Mouse (Mus musculus): ENCODE data around the gene Ethe1. TPM values are rescaled to one million over a fixed set of nuclear protein-coding genes. Genes with fewer than 3 reads are reported as not detected.
"Not testable (repeated sequence)": the region's sequence is repeated elsewhere in the genome, so short reads cannot be mapped to it uniquely, and the experiment has no call there.

Ethe1 gene
- polyA plus RNA-seq, 1 experiment from 2014 or later, result 17.6 TPM

DNA sequence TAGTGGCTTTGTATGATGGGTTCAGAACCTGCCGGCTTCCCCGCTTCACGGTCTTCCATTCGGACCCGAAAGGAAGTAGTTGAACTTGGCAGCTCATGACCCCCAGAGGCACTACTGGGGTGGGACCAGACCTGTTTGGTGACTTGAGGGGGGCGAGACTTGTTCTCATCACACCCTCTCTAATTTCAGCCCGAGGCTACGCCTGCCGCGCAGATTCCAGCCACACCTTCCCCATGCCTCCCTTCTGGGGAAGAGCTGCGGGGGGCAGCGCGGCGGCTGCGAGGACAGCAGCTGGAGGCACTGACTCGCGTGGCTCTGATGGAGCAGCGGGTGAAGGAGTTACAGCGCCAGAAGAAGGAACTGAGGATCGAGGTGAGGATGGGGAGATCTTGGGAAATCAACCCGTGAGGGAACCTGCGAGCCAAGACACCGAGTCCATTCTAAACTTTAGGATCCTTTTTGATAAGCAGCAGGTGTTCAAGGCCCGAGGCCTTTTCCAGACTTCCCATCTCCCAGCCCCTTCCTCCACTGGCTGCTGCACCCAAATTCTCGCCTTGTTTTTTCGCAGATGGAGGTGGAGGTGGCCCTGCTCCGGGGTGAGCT is 25.1 kb downstream of the Ethe1 start:
- 4% methylated on average over 27 of the region's 27 CpGs for WGBS
- H3K4me3 ChIP-seq, result peak overlapping the region; percentile 21
- H3K27ac ChIP-seq (ENCODE audit: poor library complexity, severe bottlenecking), result no peak overlapping the region
- peak overlapping the region; percentile 46 for H3K4me2 ChIP-seq
- H3K27me3 ChIP-seq (replicated peaks), result peaks cover 68% of the 10 kb centered on the region
- H3K9ac ChIP-seq, result no peak overlapping the region; the same call in 1 of the 2 replicates
- ATAC-seq (ENCODE audit: insufficient number of reproducible peaks, low FRiP score), result no peak
- H3K4me1 ChIP-seq (replicated peaks), result peaks cover 23% of the 10 kb centered on the region
- no peaks in the 10 kb centered on the region for H3K36me3 ChIP-seq
- H3K9me3 ChIP-seq (replicated peaks), result peaks cover 4% of the 10 kb centered on the region; the same call in 1 of the 2 replicates

DNA sequence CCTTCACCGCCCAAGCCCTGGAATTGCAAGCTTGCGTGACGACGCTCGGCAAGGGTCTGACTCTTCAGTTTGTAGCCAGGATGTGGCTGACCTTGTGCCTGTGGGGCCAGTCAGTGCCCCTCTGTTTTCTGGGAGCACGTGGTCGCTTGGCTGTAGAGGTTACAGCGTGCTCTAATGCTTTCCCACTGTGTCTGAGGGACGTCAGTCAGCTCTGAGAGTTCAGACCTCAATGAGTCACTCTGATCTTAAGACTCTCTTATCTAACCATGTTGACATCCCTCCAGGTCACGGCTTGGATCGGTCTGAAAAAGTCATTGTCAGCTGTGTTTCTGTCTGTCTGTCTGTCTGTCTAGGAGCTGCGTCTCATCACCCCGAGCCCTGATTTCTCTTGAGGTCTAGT is 27.5 kb downstream of the Ethe1 start:
- peaks cover 72% of the 10 kb centered on the region for H3K27me3 ChIP-seq (replicated peaks)
- no peaks in the 10 kb centered on the region for H3K36me3 ChIP-seq
- no peak for ATAC-seq (ENCODE audit: insufficient number of reproducible peaks, low FRiP score)
- H3K27ac ChIP-seq (ENCODE audit: poor library complexity, severe bottlenecking), result no peak overlapping the region
- H3K9ac ChIP-seq, result no peak overlapping the region
- H3K4me2 ChIP-seq, result no peak overlapping the region
- peaks cover 2% of the 10 kb centered on the region; the same call in 1 of the 2 replicates for H3K9me3 ChIP-seq (replicated peaks)
- 61% methylated on average over 13 of the region's 13 CpGs for WGBS
- H3K4me1 ChIP-seq (replicated peaks), result peaks cover 23% of the 10 kb centered on the region
- H3K4me3 ChIP-seq, result no peak overlapping the region

DNA sequence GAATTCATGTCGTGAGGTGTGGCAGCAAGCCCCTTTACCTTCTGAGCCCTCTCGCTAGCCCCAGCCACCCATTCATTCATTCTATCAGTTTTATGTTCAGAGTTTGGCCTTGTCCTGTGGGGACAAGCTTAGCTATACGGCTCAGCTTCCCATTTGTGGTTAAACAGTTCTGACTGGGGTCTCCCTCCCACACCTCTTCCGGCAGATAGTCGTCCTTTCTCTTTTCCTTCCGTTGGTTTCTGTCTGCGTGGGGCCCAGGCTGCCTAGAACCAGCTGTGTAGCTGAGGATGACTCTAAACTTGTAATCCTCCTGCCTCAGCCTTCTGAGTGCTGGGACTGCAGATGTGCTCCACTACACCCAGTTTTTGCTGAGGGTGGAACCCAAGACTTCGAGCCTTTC is 30.4 kb downstream of the Ethe1 start:
- WGBS, result 63% methylated on average over 8 of the region's 8 CpGs
- ATAC-seq (ENCODE audit: insufficient number of reproducible peaks, low FRiP score), result no peak
- H3K9me3 ChIP-seq (replicated peaks), result peaks cover 10% of the 10 kb centered on the region; the same call in 1 of the 2 replicates

DNA sequence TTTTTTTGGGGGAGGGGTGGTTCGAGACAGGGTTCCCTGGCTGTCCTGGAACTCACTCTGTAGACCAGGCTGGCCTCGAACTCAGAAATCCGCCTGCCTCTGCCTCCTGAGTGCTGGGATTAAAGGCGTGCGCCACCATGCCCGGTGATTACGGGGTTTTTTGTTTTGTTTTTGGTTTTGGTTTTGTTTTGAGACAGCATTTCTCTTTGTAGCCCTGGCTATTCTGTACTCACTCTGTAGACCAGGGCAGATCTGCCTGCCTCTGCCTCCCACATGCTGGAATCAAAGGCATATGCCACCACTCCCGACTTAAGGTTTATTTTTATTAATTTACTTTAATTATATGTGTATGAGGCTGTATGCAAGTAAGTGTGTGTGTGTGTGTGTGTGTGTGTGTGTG is 31.0 kb downstream of the Ethe1 start:
- ATAC-seq (ENCODE audit: insufficient number of reproducible peaks, low FRiP score); H3K4me3 ChIP-seq; H3K4me2 ChIP-seq; H3K9ac ChIP-seq; H3K36me3 ChIP-seq; H3K4me1 ChIP-seq (replicated peaks); H3K9me3 ChIP-seq (replicated peaks); H3K27ac ChIP-seq (ENCODE audit: poor library complexity, severe bottlenecking): not testable (repeated sequence)
- WGBS, result 88% methylated on average over 8 of the region's 8 CpGs
- peaks cover 41% of the 10 kb centered on the region for H3K27me3 ChIP-seq (replicated peaks)

More for the DNA sequence above, 30.4 kb downstream of the Ethe1 start:
- no peak overlapping the region for H3K4me2 ChIP-seq
- no peaks in the 10 kb centered on the region for H3K4me1 ChIP-seq (replicated peaks)
- H3K4me3 ChIP-seq, result no peak overlapping the region
- no peak overlapping the region for H3K27ac ChIP-seq (ENCODE audit: poor library complexity, severe bottlenecking)
- no peak overlapping the region for H3K9ac ChIP-seq
- H3K36me3 ChIP-seq, result no peaks in the 10 kb centered on the region
- peaks cover 47% of the 10 kb centered on the region for H3K27me3 ChIP-seq (replicated peaks)

DNA sequence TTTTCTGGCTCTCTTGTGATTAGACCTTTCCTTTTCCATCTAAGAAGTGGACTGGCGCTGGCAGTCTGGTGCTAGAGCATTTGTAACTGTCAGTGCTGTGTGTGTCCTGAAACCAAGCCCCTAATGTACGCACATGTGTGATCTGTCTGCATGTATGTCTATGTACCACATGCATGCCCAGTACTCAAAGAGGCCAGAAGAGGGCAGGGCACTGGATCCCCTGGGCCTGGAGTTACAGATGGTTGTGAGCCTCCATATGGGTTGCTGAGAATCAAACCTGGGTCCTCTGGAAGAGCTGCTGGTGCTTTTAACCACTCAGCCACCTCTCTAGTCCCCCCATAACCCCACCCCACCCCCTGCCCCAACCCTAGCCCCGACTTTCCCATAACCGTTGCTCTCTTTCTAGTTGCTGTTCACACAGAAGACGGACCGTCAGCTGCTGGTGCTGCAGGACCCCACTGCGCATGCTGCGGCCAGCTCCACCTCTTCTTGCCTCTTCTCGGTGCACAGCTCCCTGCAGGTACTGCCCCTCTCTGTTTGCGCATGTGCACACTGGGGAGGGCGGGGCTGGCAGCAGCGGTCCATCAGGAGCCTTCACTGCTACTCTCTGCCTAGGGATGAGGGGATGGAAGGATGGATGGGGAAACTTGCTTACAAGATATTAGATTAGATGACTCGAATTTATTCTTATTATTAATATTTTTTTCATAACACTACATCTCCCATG is 32.5 kb downstream of the Ethe1 start:
- Histone ChIP-seq H3K4me1 (replicated peaks) (no peaks in the 10 kb centered on the region), H3K4me2 (no peak overlapping the region), H3K9me3 (replicated peaks) (peaks cover 10% of the 10 kb centered on the region; the same call in 1 of the 2 replicates), H3K9ac (no peak overlapping the region), H3K36me3 (no peaks in the 10 kb centered on the region), H3K27ac (ENCODE audit: poor library complexity, severe bottlenecking) (no peak overlapping the region), H3K27me3 (replicated peaks) (peaks cover 37% of the 10 kb centered on the region), H3K4me3 (no peak overlapping the region)
- 44% methylated on average over 13 of the region's 13 CpGs for WGBS
- ATAC-seq (ENCODE audit: insufficient number of reproducible peaks, low FRiP score), result no peak

DNA sequence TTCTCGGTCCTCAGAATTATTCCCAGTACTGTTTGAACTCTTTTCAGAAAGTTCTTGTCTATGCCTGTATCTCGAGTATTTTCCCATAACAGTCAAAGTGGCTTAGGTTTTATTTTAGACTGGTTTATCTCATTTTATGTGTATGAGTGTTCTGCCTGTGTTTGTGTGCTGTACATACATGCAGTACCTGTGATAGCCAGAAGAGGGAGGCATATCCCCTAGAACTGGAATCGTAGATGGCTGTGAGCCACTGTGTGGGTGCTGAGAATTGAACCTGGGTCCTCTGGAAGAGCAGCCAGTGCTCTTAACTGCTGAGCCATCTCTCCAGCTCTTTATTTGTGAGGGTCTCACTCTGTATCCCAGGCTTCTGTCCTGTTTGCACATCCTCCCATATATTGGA is 33.9 kb downstream of the Ethe1 start:
- H3K36me3 ChIP-seq, result no peaks in the 10 kb centered on the region
- no peak overlapping the region for H3K9ac ChIP-seq
- ATAC-seq (ENCODE audit: insufficient number of reproducible peaks, low FRiP score), result no peak
- no peak overlapping the region for H3K4me2 ChIP-seq
- 80% methylated on average over 3 of the region's 3 CpGs for whole genome bisulfite sequencing
- H3K9me3 ChIP-seq (replicated peaks), result peaks cover 10% of the 10 kb centered on the region; the same call in 1 of the 2 replicates
- H3K27me3 ChIP-seq (replicated peaks), result peaks cover 39% of the 10 kb centered on the region
- H3K4me3 ChIP-seq, result no peak overlapping the region
- H3K27ac ChIP-seq (ENCODE audit: poor library complexity, severe bottlenecking), result no peak overlapping the region
- H3K4me1 ChIP-seq (replicated peaks), result no peaks in the 10 kb centered on the region

DNA sequence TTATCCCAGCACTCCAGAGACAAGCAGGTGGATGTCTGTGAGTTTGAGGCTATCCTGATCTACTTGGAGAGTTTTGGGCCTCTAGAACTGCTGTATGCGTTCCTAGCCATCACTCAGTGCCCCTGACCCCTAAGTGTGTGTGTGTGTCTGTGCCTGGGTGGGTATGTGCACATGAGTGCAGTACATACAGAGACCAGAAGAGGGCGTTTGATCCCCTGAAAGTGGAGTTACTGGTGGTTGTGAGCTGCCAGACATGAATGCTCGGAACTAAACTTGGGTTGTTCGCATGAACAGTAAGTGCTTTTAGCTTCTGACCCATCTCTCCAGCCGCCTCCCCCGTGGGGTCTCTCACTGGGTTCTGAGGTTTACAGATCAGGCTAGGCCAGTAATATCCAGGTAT is 35.6 kb downstream of the Ethe1 start:
- no peak; the same call in 1 of the 2 replicates for ATAC-seq (ENCODE audit: insufficient number of reproducible peaks, low FRiP score)
- no peak overlapping the region for H3K4me2 ChIP-seq
- no peaks in the 10 kb centered on the region for H3K36me3 ChIP-seq
- no peaks in the 10 kb centered on the region for H3K4me1 ChIP-seq (replicated peaks)
- H3K9me3 ChIP-seq (replicated peaks), result peaks cover 10% of the 10 kb centered on the region; the same call in 1 of the 2 replicates
- no peak overlapping the region for H3K27ac ChIP-seq (ENCODE audit: poor library complexity, severe bottlenecking)
- WGBS, result 74% methylated on average over 6 of the region's 6 CpGs
- H3K27me3 ChIP-seq (replicated peaks), result peaks cover 39% of the 10 kb centered on the region
- no peak overlapping the region for H3K4me3 ChIP-seq
- no peak overlapping the region for H3K9ac ChIP-seq

DNA sequence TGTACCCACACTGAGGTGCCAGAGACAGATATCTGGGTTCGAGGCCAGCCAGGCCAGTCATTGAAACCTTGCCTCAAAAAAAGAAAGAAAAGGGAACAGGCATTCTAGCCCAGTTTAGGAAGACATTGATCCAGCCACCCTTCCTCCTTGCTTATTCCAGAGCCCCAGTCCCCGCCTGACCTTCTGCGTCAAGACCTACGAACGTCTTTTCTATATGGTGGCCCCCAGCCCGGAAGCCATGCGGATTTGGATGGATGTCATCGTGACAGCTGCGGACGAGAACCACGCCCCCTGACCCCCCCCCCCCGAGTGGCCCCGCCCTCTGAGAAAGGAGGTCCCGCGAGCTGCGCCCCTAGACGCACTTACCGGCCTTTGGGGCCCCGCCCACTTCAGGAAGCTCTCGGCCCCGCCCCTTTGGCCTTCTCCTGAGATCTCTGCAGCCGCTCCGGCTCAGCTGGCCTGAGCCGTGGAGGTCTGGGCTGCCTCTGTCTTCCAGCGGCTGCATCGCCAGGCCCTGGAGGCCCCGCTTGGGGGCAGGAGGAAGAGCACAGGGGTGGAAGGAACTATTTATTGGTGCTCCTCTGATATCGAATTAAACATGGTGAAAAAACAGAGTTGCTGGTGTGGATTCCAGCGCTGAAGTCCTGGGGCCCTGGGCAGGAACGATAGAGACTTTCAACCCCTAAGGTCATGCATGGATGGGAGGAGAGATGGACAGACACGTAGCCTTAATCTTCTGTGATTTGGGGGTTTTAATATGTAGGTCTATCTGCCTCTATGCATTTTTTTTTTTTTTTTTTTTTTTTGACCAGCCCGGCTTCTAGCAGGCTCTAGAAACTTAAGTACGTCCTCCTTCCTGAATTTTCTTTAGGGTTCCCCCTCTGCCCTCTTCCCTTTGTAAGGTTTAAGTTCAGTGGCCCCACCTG is 41.6 kb downstream of the Ethe1 start:
- H3K36me3 ChIP-seq, result no peaks in the 10 kb centered on the region
- H3K9ac ChIP-seq, result peak overlapping the region; percentile 71
- peak overlapping the region; percentile 76 for H3K4me2 ChIP-seq
- peak overlapping the region; percentile 39 for H3K4me3 ChIP-seq
- 0 out of 2 replicates have a peak, but pooled peaks cover 4% of the 10 kb centered on the region for H3K9me3 ChIP-seq (replicated peaks)
- peak; percentile 85 for ATAC-seq (ENCODE audit: insufficient number of reproducible peaks, low FRiP score)
- H3K27me3 ChIP-seq (replicated peaks), result peaks cover 16% of the 10 kb centered on the region
- H3K4me1 ChIP-seq (replicated peaks), result no peaks in the 10 kb centered on the region; the same call in 1 of the 2 replicates
- H3K27ac ChIP-seq (ENCODE audit: poor library complexity, severe bottlenecking), result no peak overlapping the region
- 13% methylated on average over 27 of the region's 33 CpGs for WGBS

DNA sequence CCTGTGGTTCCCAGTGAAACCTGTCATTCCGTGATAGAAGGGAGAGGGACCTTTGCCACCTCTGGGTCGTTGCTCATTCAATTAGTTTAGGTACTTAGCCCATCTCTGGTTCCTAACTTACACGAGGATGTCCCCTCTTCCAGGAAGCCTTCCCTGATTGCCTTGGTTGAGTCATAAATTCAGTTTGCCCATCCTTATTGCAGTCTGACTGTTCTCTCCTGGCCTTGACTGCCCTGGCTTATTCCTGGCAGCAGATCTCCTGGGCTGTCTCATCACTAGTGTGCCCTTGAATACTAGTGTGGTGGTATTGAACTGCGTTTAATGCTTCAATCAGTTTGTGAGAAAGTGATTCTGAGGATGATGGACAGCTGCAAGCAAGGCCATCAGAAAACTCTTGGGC is 42.3 kb downstream of the Ethe1 start:
- Histone ChIP-seq H3K9ac (no peak overlapping the region), H3K4me2 (peak overlapping the region; percentile 76; the same call in 1 of the 2 replicates), H3K27ac (ENCODE audit: poor library complexity, severe bottlenecking) (no peak overlapping the region), H3K9me3 (replicated peaks) (0 out of 2 replicates have a peak, but pooled peaks cover 4% of the 10 kb centered on the region), H3K36me3 (no peaks in the 10 kb centered on the region), H3K27me3 (replicated peaks) (peaks cover 21% of the 10 kb centered on the region), H3K4me1 (replicated peaks) (no peaks in the 10 kb centered on the region; the same call in 1 of the 2 replicates), H3K4me3 (no peak overlapping the region)
- no peak for ATAC-seq (ENCODE audit: insufficient number of reproducible peaks, low FRiP score)
- 74% methylated on average over 4 of the region's 4 CpGs for WGBS

DNA sequence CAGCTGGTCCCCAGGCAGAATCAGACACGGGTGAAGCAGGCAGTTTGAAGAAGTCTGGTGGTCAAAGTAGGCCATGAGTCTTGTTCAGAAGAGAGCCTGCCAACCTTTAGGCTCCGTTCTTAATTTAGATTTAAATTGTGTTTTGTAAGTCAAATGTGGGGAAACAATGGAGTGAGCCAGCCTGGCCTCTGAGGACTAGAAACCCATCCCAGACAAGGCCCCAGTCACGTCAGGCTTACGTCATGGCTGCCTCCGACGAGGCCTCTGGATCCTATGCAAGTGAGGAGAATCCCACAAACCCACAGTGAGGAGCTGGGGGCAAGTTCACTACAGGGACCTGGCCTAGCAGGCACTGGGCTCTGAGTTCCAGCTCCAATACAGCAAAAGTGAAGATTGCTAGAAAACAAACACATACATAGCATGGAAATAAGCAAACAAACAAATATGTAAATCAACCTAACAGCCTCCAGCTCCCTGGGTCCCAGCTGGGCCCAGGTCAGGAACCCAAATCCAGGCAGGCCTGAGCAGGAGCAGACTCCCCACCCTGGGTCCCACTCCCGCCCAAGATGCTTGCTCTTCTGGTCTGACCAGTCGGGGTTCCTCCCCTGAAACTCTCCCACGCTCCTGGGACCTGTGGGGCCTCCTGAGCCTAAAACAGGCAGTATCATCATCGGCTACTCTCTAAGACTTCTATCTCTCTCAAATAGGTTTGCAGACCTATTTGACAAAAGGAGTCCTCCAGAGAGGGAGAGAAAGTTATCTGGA is 43.0 kb downstream of the Ethe1 start:
- ATAC-seq (ENCODE audit: insufficient number of reproducible peaks, low FRiP score), result no peak
- H3K27ac ChIP-seq (ENCODE audit: poor library complexity, severe bottlenecking), result no peak overlapping the region
- 76% methylated on average over 10 of the region's 10 CpGs for WGBS
- H3K27me3 ChIP-seq (replicated peaks), result peaks cover 21% of the 10 kb centered on the region
- H3K4me3 ChIP-seq, result no peak overlapping the region
- H3K36me3 ChIP-seq, result no peaks in the 10 kb centered on the region
- H3K9ac ChIP-seq, result no peak overlapping the region
- no peaks in the 10 kb centered on the region; the same call in 1 of the 2 replicates for H3K4me1 ChIP-seq (replicated peaks)
- H3K9me3 ChIP-seq (replicated peaks), result 0 out of 2 replicates have a peak, but pooled peaks cover 4% of the 10 kb centered on the region
- no peak overlapping the region for H3K4me2 ChIP-seq

All from heart, embryonic 12.5 days (tissue).